Mouse (Mus musculus): Measurements from ENCODE around the gene Rell1.

Gene Rell1

GRCm38 (mm10) chr5:63891912-63892311 is 76.8 kb downstream of the Rell1 start:
- no peak for DNase-seq

- DNase-seq, result no peak
Observed at GRCm38 (mm10) chr5:63891241-63891640, 77.5 kb downstream of the Rell1 start.

DNA sequence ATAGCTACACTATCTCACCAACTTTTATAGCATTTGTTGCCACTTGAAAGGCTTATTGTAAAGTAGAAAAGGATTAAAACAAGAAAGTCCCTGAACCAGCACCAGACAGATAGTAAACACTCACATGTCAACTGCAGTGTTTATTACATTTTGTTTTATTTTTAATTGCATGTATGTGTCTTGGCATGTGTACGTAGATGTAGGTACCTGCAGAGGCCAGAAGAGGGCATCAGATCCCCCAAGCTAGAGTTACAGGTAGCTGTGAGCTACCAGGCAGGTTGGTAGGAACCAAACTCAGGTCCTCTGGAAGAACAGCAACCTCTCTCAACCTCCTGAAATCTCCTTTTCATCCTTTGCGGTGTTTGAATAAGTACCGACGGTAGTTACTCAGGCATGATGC is 81.6 kb downstream of the Rell1 start:
- no peak for DNase-seq

GRCm38 (mm10) chr5:63886709-63887108 is 82.0 kb downstream of the Rell1 start:
- no peak for DNase-seq

DNA sequence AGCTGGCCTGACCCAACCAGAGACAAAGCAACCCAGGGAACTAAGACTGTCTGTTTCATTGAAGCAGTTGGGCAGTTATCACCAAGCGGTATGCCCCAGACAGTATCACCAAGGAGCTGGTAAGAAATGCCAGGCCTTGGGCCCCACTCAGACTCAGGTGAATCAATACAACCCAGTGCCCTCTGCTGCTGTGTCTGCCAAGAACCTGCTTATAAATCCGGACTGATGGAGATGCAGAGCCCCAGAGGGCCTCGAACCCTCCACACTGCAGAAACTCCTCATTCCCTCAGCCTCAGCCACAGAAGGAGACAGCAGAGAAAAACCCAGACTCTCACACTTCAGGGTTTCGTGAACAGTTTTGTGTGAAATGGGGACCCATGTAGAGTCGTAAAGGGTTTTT is 82.4 kb downstream of the Rell1 start:
- DNase-seq, result no peak

- no peak for DNase-seq
Observed at GRCm38 (mm10) chr5:63879026-63879425, 89.7 kb downstream of the Rell1 start.

DNA sequence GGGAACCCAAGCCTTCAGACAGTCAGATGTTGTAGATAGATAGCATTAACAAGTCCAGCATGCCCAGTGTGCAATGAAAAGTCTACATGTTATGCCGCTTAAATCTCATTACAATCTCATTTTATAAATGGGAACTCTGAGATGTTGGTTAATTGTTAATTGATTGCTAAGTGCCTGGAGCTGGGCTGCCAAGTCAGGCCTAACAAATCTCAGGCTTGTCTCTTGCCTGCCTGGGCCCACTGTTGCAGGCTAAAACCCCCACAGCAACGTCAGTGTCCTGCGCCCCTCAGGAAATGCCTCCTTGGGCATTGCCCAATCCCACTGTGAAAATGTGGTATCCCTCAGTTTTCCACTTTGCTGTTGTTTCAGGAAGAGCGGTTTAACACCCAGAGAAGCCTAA is 92.6 kb downstream of the Rell1 start:
- no peak for DNase-seq

DNA sequence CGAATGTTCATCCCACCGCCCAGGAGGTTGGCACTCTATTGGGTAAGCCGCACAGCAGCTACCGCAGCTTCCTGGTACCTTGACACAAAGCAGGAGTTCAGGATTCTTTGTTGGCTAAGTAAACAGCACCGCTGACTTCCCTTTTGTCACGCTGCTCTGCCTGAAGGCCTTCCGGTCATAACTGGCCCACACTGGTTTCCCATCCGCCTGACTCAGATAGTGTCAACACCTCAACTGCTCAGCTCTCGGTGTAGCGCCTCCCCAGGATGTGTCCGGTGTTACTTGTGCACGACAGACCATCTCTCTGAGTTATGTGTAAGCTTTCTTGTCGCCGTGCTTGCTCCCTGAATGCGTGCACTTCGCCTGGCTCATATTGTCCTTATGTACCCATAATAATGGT is 93.8 kb downstream of the Rell1 start:
- no peak for DNase-seq

DNA sequence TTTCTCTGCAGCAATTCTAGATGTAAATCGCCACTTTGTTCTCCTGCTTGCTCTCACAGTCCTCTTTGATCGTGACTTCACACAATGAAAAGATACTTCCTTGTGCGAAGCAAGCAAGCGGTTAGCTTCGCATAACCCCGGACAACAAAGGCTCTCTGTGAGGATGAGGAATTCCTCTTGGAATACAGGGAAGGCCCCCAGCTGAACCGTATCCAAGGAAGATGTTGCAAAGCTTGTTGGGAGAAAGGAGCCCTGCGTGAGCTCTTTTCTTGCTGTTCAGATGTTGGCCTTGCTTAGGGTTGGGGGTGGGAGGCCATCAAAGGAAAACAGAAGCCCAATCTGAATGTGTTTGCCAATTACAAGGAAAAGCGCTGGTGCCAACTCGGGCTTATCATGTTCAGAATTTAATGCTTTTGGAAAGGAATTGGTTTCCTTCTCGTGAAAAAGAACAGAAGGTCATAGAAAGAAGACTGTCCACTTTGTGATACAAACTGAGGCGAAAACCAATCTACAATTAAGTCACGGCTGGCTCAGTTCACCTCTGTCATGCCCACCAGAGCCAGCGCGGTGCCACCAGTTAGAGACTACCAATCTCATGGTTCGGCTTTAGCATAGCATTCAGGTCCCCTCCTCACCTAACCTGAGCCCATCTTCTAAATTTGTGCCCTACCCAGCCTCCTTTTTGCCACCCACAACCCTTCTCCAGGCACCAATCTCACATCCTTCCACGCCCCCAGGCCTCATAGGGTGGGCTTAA is 96.3 kb downstream of the Rell1 start:
- DNase-seq, result peak; percentile 31

GRCm38 (mm10) chr5:63867421-63867820 is 101.3 kb downstream of the Rell1 start:
- DNase-seq, result no peak

- no peak for DNase-seq
Observed at GRCm38 (mm10) chr5:63858901-63859300, 109.8 kb downstream of the Rell1 start.

Measured in cerebellum, adult 9-11 months (tissue).